Mouse (Mus musculus) mature B cell (primary cell): ENCODE results near the gene Vil1.

ENCODE experiments used
- in situ Hi-C: fragments of 300-500 bp; cut with MboI; formaldehyde crosslinking; loops from 2 replicates; pipeline ENCODE4 v1.14.3; 2019

Gene Vil1

GRCm38 (mm10) chr1:74387386-74387988 is 21.7 kb upstream of the Vil1 start:
- in situ Hi-C loops = no loop called here

DNA sequence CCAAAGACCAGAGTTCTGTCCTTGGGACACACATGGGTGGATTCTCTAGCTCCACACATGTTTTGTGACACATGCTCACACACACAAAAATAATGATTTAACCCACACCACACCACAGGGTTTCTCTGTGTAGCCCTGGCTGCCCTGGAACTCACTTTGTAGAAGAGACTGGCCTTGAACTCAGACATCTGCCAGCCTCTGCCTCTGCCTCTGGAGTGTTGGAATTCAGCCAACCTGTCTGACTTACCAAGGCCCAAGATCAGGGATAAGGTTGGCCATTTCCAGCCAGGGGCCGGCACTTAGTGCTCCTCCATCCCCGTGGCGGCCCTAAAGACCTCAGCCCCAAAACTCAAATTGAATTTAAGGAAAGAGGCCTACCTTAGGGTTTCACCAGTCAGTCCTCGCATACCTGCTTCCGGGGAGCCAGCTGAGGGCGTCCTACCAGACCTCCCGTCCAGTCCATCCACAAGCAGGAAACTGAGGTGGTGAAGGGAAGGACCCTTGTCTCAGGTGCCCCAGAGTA is 20.7 kb upstream of the Vil1 start:
- in situ Hi-C loops = no loop called here

GRCm38 (mm10) chr1:74389831-74390286 is 19.3 kb upstream of the Vil1 start:
- in situ Hi-C loops = no loop called here

- in situ Hi-C loops = no loop called here
These were observed 18.8 kb upstream of the Vil1 start for GRCm38 (mm10) chr1:74390287-74390906.

DNA sequence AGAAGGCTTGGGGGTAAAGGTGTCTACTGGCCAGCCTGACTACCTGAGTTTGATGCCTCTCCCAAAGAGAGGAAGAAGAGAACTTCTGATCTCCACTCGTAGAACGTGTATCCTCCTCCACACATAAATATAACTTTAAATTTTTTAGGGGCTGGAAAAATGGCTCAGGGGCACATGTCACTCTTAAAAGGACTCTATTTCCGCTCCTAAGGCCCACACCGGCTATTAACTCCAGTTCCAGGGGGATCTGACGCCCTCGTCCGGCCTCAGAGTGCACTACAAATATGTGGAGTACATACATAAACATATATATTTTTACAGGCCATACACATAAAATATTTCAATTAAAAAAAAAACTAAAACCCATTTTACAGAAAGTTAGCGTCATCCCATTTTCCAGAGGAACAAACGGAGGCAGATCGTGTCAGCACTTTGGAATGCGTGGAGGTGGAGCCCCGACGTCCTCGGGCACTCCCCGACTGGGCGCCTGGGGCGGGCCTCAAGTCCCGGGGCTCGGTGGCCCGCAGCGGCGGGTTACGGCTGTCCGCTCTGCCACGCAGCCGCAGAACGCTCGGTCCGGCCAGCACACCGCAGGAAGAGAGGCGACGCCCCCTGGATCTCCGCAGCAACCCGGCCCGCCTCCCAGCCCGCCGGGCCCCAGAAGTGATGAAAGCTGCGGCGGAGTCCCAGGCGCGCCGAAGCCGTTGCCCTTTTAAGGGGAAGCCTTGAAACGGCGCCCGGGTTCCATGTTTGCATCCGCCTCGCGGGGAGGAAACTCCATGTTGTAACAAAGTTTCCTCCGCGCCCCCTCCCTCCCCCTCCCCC is 18.0 kb upstream of the Vil1 start, which contains the start of gene Ctdsp1:
Ctdsp1 (plus strand) TSS at position 586 of the 825 bp plus-strand sequence.
- in situ Hi-C loops = no loop called here

- in situ Hi-C loops = no loop called here
These were observed 17.2 kb upstream of the Vil1 start for GRCm38 (mm10) chr1:74391844-74392441.

DNA sequence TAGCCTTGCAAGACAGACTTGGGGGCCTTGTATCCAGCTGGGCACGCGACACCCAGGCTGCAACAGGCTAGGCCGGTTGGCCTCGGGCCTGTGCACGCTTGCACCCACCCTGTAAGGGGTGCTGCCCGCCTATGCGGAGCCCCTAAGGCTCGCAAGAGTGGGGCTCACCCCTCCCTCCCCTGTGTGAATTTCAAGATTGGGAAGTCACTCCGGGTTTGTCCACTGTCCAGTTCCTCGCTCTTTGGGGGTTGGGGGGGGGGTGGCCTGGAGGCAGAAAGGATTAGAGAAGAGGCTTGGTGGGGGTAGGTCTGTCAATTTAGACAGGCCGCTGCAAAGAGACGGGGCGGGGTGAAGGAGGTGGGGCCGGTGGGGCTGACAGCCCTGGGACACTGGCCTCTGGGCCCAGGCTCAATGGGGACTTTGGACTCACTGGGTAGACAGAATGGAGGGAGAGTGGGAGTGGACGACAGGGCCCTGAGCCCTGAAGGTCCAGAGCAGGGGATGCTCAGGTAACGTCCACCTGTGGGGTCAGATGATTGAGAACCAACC is 16.7 kb upstream of the Vil1 start:
- in situ Hi-C loops = no loop called here

- in situ Hi-C loops = no loop called here
These were observed 16.2 kb upstream of the Vil1 start for GRCm38 (mm10) chr1:74393010-74393409.

DNA sequence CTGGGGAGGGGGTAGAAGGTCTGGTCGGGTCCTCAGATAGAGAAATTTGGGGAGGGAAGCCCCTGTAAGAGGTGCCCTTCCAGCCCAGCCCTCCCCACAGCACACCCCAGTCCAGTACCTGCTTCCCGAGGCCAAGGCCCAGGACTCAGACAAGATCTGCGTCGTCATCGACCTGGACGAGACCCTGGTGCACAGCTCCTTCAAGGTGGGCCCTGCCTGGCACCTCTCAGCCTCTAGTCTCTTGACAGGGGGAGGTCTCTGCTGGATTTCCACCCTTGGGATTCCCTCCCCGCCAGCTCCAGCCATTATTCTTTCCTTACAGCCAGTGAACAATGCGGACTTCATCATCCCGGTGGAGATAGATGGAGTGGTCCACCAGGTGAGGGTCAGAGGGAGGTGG is 15.5 kb upstream of the Vil1 start:
- in situ Hi-C loops = no loop called here

DNA sequence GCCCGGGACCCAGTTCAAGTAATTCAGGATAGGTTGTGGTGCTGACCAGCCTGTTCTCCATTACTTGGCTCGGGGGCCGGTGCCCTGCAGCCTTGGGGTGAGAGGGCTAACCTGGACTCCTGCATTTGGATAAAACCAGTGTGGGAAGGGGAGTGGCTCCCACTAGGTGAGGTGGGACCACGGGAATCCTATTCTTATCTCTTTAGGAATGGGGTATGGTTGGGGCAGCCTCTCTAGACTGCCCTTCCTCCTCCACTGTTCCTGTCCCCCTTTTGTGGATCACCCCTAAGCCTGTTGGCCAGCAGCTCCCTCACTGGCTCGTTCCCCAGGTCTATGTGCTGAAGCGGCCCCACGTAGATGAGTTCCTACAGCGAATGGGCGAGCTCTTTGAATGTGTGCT is 14.9 kb upstream of the Vil1 start:
- in situ Hi-C loops = no loop called here

DNA sequence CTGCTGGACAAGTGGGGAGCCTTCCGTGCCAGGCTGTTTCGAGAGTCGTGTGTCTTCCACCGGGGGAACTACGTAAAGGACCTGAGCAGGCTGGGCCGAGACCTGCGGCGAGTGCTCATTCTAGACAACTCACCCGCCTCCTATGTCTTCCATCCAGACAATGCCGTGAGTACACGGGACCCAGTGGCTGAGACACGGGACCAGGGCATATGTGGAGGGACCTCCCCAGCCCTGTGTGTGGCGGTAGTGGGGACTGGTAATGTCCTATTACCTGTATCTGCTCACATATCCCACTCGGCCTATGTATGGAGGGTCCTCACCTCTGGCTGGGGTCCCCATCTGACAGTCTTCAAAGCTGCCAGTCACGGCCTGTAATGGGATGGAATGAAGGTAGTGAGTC is 14.3 kb upstream of the Vil1 start:
- in situ Hi-C loops = loop anchor here (5.0 kb wide), 1 partner anchor 83 kb away; no protein-coding TSS in a partner anchor

DNA sequence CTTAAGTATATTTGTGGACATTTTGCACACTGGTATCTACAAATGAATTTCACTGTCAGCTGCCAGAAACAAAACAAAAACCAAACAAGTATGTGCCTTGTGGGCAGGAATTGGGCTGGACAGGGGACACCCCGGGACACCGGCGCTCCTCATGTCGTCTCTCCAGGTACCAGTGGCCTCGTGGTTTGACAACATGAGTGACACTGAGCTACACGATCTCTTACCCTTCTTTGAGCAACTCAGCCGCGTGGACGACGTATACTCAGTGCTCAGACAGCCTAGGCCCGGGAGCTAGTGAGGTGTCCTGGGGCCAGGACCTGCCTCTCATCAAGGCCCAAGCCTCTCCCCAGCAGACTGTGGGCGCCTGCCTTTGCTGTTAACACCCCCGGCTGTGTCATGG is 13.9 kb upstream of the Vil1 start:
- in situ Hi-C loops = loop anchor here (5.0 kb wide), 1 partner anchor 83 kb away; no protein-coding TSS in a partner anchor

- in situ Hi-C loops = loop anchor here (5.0 kb wide), 1 partner anchor 84 kb away; no protein-coding TSS in a partner anchor
These were observed 12.5 kb upstream of the Vil1 start for GRCm38 (mm10) chr1:74396456-74397222.

DNA sequence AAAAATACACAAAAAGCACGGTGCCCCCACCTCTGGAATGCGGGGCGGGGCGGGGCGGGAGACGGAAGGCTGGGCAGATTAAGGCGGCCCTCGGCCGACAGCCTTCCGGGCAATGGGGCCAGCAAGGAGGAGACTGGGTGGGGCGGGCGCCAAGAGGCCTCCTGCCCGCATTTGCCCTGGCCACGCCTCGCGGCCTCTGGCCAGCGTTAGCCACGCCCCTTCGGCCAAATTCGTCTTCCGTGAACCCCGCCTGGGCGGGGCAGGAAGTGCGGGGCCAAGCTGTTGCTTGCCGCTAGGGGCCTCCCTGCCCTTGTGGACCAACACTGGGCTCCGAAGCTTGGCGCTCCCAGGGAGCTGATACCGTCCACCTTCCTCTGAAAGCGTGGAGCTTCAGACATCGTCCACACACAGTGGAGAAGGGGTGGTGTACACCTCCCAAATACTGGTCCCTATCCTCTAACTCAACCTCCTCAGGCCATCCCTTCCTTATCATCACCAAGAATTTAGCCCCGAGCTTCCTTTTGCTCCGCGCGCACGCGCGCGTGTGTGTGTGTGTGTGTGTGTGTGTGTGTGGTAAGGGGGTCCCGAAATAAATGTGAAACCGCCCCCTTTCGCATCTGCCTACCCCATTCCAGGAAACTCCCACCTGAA is 11.8 kb upstream of the Vil1 start:
- in situ Hi-C loops = loop anchor here (5.0 kb wide), 1 partner anchor 85 kb away; no protein-coding TSS in a partner anchor

GRCm38 (mm10) chr1:74397919-74398451 is 11.2 kb upstream of the Vil1 start:
- in situ Hi-C loops = loop anchor here (5.0 kb wide), 1 partner anchor 86 kb away; no protein-coding TSS in a partner anchor

DNA sequence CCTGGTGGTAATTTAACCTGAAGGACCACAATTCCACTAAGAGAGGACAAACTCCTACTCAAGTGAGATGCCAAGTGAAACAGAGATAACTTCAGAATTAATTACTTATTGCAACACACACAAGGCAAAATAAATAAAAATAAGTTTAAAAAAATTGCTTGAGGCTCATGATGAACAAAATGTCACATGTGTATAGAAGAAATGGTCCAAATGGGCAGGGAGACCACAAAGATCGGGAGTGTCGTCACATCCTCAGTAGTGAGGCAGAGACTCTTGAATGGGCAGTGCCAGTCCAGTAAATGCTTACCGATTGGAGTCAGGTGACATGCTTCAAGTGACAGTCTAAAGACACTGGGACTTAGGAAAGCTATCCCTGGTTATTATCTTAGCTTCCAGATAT is 8.6 kb upstream of the Vil1 start:
- in situ Hi-C loops = no loop called here

GRCm38 (mm10) chr1:74401015-74401702 is 8.0 kb upstream of the Vil1 start:
- in situ Hi-C loops = no loop called here

DNA sequence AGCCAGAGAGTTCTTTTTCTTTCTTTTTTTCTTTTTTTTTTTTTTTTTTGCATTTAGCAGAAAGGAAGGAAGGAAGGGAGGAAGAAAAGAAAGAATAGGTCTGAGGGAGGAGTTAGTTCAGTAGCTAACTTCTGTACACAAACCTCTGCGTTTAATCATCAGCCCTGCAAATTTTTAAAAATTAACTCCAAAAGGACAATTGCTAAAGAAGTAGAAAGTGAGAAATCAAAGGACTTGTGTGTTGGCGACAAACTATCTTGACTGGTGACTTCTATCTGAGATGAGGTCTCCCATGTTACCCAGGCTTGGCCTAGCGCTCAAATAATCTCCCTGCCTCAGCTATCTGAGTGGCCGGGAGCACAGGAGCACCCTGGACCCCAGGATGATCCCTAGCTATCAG is 5.0 kb upstream of the Vil1 start:
- in situ Hi-C loops = no loop called here

- in situ Hi-C loops = no loop called here
These were observed 2.7 kb downstream of the Vil1 start for GRCm38 (mm10) chr1:74411753-74412325.
